Mouse (Mus musculus): Measurements from ENCODE around the gene BC004004. TPM values are rescaled to one million over a fixed set of nuclear protein-coding genes. Genes with fewer than 3 reads are reported as not detected.

BC004004 gene
- polyA plus RNA-seq (2017; shearing (Covaris generic)): 132 TPM

DNA sequence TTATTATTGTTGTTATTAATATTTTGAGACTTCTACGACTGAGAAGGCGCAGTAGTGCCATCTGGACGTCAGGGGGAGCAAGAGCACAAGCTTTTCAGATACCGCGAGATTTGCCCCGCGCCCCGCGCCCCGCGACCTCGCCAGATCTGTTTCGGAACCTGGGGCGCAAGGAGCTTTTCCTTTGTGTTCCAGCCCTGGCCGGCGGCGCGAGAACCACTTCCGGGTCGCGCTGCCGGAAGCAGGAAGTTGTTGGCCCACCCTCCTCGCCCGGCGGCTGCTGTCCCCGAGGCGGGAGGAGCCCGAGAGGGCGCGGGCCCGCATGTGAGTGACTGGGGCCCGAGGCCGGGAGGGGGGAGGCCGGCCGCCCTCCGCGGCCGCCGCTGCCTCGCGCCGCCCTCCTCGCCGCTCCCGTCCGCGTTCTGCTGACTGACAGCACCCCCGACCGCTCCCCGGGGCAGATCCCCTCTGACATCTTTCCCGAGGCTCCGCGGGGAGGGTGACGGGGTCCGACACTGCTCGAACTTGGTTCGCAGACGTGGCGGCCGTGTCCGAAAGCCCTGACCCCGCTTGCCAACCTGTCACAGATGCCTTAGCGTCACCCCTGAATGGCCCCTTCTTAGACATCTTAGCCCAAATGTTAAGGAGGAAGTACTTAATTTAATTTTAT, at the start of gene BC004004:
TSS of gene BC004004 (plus strand) at position 107 of the 667 bp plus-strand sequence.

DNA sequence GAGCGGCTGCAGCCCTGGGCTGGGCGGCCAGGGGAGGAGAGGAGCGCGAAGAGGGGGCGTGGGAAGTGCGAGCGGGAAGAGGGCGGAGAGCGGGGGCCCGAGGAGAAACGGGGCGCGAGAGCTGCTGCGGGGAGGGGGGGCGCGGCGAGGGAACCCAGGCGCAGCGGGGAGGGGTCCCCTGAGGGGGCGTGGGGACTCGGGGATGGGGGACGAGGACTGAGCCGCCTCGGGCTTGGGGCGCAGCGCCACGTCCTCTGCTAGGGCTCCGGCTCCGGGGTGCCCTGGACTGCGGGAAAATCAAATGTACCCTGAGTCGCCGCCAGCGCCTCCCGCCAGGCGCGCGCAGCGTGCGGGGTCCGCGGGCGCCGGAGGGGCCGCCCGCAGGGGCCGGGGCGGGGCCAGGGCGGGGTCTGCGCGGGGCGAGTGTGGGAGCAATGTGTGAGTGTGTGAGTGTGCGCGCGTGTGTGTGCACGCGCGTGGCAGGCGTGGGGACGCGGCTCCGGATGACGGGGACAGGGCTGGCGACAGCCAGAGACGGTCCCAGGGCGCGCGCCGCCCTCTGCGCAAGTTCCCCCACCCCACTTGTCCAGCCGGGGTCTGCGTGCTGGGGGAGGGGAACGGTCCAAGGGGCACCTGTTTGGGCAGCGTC, 30.7 kb upstream of the BC004004 start, which contains the start of gene Cpne5:
TSS of gene Cpne5 (minus strand) at position 396 of the 649 bp plus-strand sequence.

DNA sequence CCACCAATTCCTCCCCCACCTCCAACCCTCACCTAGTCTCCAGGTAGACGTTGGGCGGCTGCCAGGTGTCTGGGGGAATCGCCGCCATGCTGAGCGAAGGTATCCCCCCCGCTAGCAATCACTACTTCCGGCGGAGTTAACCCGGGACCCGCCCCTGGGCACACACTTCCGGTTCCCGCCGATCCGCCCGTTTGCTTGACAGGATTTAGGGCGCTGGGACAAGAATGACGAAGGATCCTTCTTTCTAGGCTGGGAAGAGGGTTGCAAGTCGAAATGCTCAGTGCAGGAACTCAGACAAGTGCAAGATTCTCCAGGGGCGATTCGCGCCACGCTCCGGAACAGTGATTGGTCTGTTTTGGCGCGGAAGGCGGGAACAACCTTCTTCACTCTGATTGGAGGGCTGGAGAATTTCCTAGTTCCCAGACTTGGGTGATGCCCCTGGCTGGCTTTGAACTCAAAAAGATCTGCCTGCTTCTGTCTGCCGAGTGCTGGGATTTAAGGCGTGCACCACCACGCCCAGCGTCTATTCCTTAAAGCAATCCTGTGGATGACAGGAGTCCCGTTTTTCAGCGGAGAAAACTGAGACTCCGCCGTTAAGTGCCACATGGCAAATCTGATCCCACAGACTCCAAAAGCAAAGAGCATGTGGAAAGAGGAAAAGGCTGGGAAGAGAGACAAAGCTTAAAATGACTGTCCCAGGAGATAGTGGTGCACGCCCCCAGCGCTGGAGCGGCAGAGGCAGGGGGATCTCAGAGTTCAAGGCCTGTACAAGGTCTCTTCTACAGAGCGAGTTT, 4.6 kb upstream of the BC004004 start, which contains the start of gene Ppil1:
TSS of gene Ppil1 (minus strand) at position 347 of the 794 bp plus-strand sequence.

DNA sequence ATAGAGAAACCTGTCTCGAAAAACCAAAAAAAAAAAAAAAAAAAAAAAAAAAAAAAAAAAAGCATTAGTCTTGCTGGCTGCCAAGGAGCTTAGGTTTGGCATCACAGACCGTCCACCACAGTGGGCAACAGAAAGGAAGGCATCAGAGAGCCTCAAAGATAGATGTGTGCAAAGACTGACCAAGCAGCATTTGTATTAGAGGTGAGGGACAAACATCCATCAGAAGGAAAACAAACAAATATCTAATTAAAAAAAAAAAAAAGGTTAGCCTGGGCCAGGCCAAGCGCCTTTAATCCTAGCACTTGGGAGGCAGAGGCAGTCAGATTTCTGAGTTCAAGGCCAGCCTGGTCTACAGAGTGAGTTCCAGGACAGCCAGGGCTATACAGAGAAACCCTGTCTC, 48.8 kb downstream of the BC004004 start, which contains the start of gene Pi16:
TSS of gene Pi16 (plus strand) at position 301 of the 400 bp plus-strand sequence.

DNA sequence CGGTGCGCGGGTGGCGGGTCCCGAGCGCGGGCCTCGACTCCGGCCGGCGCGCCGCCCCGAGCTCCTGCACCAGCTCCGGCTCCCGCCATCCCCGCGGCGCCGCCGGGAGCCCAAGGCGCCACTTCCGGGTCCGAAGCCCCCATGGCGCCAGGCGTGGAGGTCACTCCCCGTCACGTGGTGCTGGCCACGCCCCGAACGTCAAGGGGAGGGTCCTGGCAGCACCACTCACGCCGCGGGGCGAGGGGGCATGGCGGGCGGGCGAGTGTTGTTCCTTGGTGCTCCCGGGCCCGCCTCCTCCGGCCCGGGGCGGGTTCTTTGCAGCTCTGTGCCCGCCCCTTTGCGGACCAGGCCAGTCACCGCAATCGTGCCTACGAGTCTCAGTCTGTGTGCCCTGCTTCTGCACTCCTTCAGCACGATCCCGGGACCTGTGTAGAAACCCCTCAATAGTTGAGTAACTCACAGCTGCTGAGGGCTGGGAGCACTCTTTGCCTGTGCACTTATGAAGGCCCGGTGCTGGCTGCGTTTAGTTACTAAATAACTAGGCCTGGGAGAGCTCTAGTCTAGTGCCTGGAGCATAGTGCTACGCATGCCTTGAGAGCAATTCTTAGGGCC, 79.2 kb downstream of the BC004004 start, which contains the start of gene Mtch1:
TSS of gene Mtch1 (minus strand) at position 290 of the 612 bp plus-strand sequence.

DNA sequence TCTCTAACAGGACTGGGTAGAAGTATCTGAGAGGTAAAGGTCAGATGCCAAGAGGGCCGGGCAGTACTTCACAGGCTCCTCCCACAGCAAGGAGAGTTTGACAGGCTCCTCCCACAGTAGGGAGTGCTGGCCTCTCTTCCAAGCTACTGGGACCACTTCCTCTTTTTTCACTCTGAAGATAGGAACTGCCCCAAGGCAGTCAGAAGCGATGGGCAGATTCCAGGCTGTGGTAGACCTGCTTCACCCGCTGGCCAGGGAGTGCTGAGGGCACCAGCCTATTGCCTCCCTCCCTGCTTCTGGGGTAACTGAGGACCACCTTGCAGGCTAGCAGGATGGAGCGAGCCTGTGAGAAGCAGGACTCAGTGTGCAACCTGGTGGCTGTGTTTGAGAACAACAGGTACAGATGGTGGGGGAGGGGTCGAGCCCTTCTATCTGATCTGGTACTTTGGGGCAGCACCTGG, 92.2 kb downstream of the BC004004 start, which contains the start of gene Fgd2:
TSS of gene Fgd2 (plus strand) at position 154 of the 461 bp plus-strand sequence.

Other genes with a start within 250 kb of the BC004004 start
- 475 TPM for gene Srsf3, start 236.2 kb upstream of the BC004004 start, polyA plus RNA-seq (2017; shearing (Covaris generic))
- gene Cdkn1a, start 177.8 kb upstream of the BC004004 start, polyA plus RNA-seq (2017; shearing (Covaris generic)): 1.1 TPM
- gene Rab44, start 154.6 kb upstream of the BC004004 start, polyA plus RNA-seq (2017; shearing (Covaris generic)): 0.14 TPM
- 1.8 TPM for gene Cpne5, start 30.6 kb upstream of the BC004004 start, polyA plus RNA-seq (2017; shearing (Covaris generic))
- gene Ppil1, start 4.6 kb upstream of the BC004004 start, polyA plus RNA-seq (2017; shearing (Covaris generic)): 73.6 TPM
- gene Pi16, start 48.9 kb downstream of the BC004004 start, polyA plus RNA-seq (2017; shearing (Covaris generic)): 0.23 TPM
- gene Mtch1, start 79.1 kb downstream of the BC004004 start, polyA plus RNA-seq (2017; shearing (Covaris generic)): 118 TPM
- gene Fgd2, start 92.1 kb downstream of the BC004004 start, polyA plus RNA-seq (2017; shearing (Covaris generic)): 1.8 TPM
- gene Pim1, start 222.0 kb downstream of the BC004004 start, polyA plus RNA-seq (2017; shearing (Covaris generic)): 95.5 TPM

Data from CD4-positive, CD25-positive, alpha-beta regulatory T cell (primary cell).